Mouse (Mus musculus) cerebellum, postnatal 10 days (tissue): ENCODE results near the gene Rfc4.

Experiments used
- DNase-seq, 2 experiments: peaks; one replicate each; pipeline ENCODE4 v3.0.0; 2021; ENCODE audit warnings: mixed read lengths in 2 of 2

The Rfc4 gene

DNA sequence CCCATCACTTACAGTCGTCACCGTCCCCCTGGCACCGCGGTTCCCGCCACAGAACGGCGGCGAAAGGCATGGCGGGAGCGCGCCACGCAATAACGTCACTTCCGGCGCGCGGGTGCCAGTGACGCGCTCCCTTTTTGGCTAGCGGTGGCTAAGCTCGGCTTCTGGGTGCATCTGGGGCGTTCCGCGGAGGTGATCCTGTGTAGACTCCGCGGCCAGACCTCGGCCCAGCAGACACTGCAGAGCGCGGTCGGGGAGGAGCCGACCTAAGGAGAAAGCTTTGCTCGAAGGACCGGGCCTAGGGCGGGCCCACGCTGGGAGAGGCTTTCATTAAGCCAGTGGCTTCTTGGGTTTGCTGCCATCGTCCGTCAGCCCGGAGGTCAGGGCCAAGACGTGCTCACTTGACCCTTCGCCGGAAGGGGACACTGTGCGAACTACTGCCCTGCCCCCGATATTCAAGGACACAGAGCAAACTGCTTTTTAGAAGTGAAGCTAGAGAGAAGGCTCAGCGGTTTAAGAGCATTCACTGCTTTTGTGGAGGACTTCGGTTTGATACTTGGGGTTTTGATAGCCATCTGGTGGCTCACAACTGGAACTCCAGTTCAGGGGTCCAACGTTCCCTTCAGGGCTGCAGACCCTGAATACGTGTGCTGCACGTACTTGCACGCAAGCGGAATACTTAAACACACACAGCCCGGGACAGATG lies at the start of gene Rfc4:
Gene Rfc4, minus strand, starts transcription at position 65 of the 703 bp plus-strand sequence.
- peak; percentile 97 for DNase-seq

DNA sequence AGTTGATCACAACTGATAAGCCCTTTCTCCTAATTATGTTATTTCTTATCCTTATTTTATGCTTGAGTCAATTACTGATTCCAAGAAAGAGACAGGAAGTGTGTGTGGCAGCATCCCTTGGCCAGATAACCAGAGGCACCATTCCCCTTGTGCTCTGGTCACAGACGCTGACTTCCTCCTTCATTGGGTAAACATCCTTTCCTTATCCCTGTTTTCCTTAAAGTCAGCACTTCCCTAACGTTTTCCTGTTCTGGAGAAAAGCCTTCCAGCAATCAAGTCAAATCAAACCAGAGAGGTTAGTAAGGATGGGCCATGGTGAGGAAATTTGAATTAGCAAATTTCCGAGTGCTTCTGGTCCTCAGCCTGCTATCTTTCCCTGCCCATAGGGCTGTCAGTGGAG lies 48.4 kb upstream of the Rfc4 start:
- DNase-seq, result no peak

DNA sequence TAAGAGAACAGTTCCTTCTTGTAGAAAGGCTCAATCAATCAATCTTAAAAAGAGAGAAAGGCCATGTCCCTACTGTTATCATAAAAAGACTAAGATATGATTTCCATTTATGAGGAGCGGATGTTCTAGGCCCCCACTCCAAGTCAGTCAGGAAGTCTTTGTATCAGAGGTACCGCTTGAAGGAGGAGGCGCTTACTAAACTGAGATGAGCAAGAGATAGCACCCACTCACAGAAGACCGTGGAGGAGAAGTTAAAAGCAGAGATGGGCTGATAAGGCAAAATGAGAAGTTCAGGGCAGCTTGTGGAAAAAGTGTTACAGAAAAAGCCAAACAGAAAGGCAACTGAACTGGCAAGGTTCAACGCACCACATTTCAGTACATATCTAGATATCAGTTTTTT lies 47.3 kb upstream of the Rfc4 start:
- no peak for DNase-seq

DNA sequence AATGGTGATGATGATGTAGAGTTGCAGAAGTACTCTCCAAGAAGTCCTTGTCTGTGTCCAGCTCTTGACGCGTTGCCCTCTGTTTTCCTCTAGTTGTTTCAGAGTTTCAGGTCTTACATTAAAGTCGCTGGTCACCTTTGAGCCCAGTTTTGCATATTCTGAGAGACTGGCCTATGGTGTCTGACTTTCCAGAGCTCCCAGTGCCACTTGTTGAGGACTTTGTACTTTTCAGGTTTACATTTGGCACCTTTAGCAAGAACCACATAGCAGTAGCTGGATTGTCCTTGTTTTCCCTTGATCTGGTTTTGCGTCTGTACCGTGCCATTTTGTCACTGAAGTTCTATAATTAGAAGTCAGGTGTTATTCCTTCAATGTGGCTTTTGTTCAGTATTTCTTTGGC lies 46.4 kb upstream of the Rfc4 start:
- DNase-seq, result no peak

DNA sequence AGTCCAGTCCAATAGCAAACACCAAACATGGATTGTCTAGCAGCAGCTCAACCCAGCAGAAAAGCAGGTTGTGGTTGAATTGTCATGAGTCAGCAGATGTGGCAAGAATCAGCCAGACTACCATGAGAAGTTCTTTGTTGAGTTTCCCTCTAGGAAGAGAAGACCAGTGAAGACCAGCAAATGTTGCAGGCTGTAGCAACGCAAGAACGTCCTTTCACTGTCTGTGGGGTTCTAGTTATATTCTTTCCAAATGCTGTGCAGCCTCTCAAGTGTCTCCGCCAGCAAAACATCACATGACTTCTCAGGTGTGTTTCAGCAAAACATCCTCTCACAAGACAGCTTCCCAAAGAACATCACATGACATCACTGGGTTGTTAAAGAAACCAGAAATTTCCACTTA lies 43.3 kb upstream of the Rfc4 start:
- DNase-seq, result no peak

DNA sequence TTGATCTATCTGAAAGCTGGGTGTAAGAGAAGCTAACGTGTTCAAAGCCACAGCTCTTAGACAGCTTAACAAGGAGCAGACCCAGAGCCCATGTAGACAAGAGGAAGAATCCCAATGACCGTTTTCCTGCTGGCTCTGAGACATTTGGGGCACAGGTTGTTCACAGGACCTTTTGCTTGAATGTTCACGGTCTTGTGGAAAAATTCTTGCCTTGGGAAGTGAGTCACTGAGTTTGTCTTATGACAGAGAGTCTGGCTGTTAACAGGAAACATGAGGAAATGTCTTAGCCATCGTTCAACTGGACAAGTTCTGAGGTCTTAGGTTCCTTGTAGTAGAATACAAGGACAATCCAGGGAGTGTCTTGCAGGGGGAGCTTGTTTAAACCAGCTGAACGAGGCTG lies 39.5 kb upstream of the Rfc4 start:
- DNase-seq, result no peak

DNA sequence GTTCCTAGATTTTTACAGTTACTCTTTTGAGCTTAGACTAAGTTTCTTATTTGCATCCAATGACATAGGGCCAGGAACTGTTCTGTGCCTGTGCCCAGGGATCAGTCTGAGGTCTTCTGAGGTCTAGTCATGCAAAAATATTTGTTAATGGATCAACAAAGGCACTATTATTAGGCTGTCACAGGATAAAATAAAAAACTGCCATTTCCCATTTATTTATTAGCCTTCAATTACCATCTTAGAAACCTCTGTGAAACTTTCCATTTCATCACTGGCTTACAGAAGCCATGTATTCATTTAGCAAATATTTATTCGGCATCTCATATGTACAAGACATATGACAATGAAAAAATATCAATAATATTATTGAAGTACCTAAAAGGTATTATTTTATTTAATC lies 39.1 kb upstream of the Rfc4 start:
- DNase-seq, result no peak

DNA sequence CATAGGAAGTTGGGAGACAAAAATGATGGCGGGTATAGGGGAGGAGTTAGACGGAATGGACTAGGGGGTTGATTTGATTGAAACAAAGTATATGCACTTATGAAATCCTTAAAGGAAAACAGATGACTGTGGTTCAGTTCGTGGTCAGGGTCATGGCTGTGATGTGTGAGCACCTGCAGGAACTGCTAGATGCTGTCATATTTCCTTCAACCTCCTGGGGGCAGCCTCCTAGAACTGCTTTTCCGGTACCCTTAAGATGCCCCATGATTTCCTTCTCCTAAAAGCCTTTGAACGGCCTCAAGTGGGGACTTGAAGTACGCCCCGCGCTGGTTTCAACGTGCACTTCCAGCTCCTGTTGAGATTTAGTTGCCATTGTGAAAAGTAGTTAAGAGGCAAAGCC lies 37.9 kb upstream of the Rfc4 start:
- no peak for DNase-seq

DNA sequence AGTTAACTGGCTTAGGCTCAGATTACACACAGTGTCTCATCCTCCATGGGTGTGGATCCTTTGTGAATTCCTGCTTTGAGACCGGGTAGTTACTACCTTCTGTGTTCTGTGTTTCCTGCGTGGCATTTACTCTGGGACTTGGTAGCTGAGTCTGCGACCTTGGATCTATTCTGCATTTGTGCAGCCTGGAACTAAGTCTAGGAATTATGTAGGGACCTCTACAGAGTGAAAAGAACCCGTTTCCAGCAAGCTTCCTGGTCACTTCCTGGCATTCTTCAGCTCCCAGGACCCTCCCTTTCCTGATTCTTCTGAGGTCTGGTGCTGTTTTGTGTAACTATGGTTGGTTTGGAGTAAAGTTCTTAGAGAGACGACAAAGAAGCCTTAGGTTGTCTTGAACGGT lies 36.9 kb upstream of the Rfc4 start:
- DNase-seq, result no peak

DNA sequence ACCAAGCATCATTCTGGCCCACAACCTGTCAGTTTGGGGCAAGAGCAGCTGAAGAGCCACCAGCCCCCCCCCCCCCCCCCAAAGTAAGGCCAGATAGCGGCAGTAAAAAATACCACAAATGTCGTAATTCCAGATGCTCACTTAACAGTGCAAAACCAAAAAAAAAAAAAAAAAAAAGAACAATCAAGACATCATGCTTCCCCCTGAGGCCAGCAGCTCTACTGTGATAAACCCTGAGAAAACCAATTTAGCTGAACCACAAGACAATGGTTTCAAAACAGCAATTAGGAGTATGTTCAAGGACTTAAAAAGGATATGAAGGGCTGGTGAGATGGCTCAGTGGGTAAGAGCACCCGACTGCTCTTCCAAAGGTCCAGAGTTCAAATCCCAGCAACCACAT lies 34.6 kb upstream of the Rfc4 start:
- DNase-seq, result no peak

DNA sequence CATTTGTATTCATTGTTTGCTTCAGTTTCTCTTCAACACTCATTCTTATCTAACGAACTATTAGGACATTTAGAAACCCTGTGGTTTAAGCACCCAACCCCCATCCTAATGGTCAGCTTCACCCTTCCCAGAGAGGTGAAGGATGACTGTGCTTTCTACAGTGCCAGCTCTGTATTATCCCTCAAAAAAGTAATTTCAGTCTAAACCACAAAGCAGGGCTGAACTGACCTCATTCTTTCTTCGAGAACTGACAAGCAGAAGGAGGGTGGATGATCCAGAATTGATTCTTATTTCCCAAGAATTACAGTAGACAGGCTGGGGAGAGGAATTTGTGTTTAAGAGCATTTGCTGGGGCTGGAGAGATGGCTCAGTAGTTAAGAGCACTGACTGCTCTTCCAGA lies 32.2 kb upstream of the Rfc4 start:
- DNase-seq, result no peak

DNA sequence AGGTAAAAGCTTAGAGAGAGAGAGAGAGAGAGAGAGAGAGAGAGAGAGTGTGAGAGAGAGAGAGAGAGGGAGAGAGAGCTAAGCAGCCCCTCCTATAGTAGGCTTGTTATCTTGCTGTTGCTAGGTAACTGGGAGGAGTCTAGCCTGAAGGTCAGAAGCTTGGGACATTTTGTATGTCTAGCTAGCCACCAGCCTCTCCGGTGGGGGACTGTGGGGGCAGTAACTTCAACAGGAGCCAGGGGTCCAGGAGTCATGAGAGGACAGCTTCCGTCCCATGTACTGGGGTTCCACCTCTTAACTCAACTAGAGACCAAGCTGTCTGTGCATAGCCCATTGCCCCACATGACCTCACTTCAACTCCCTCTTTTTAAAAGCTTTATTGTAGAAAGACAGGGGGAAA lies 31.4 kb upstream of the Rfc4 start:
- DNase-seq, result no peak

DNA sequence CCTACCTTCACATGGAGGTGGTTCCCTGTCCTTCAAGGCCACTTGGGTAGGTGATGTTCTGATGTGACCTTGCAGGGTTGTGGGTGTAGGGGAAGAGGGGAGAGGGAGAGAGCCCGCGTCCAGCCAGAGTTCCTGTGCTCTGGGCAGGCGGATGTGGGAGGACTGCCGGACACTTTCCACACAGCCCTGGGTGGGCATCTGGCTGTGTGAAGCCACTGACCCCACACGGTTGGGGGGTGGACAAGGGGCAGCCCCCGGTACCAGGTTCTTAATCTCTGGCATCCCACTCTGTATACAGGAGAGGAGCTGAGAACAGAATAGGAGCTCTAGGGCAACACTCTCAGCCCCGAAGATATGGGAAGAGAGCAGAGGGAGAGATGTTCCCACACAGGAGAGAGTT lies 30.8 kb upstream of the Rfc4 start:
- DNase-seq, result no peak

DNA sequence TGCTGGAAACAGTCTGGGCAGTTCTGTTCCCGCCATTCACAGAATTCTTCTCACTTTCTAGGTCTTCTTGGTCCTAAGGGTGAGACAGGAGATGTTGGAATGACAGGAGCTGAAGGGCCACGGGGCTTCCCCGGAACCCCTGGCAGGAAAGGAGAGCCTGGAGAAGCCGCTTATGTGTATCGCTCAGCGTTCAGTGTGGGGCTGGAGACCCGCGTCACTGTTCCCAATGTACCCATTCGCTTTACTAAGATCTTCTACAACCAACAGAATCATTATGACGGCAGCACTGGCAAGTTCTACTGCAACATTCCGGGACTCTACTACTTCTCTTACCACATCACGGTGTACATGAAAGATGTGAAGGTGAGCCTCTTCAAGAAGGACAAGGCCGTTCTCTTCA lies 29.5 kb upstream of the Rfc4 start:
- no peak for DNase-seq

DNA sequence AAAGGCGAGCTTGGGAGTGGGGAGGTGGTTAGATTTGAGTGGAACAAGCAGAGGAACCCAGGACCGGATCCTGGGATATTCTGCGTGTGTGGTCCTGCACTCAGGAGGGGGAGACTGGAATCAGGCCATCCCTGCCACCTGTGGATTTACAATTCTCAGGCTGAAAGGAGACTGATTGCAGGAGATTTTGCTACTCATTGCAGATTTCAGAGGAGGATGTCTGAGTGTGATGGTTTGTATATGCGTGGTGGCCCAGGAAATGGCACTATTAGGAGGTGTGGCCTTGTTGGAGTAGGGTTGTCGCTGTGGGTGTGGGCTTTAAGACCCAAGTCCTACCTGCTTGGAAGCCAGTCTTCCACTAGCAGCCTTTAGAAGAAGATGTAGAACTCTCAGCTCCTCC lies 26.7 kb upstream of the Rfc4 start:
- no peak for DNase-seq

DNA sequence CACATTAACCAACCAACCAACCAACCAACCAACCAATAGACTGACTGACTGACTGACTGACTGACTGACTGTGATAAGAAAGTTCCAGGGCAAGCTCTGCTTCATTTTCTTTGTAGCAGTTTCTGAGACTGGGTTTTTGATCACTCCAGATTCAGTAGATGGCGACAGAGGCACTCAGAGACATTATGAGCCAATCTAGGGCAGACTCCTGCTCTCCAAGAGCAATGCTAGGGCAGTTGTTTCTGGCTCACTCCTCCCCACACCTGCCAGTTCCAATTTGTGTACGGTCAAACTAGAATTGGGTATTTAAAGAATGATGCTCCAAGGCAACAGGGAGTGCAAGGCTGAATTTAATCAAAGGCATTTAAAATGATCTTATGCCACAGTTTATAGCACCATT lies 23.9 kb upstream of the Rfc4 start:
- peak; percentile 43 to 53 for DNase-seq

DNA sequence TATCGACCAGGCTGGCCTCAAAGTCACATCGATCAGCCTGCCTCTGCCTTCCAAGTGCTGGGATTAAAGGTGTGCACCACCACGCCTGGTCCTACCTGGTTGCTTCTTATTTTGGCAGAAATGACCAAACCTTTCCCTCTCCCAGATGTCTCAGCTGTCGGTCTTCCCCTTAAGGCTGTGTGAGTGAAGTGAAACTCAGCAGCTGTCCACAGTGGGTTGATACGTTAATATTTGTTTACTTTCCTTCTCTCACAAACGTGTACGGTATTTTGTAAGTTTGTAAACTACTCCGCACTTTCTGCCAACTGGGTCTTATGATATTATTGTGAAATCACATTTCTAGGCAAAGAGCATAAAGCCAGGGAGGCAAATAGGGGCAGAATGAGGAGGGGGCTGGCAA lies 21.9 kb upstream of the Rfc4 start:
- no peak for DNase-seq

DNA sequence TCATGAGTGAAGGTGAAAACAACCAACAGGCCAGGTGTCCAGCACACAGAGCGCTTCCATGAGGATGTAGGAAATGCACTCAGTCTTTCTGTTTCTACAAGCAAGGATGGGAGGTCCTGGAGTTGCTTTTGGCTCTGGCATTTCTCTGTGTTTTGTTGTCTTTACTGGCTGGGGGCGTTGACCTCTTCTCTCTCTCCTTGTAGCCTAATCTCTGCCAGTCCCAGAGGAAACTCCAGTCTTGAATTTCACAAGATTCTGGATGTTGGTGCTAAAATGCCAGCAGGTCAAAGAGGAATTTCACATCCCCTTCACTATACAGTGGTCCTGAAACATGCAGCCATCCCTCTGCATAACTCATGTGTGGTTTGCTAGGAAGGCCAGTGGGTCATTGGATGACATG lies 21.4 kb upstream of the Rfc4 start:
- no peak for DNase-seq

DNA sequence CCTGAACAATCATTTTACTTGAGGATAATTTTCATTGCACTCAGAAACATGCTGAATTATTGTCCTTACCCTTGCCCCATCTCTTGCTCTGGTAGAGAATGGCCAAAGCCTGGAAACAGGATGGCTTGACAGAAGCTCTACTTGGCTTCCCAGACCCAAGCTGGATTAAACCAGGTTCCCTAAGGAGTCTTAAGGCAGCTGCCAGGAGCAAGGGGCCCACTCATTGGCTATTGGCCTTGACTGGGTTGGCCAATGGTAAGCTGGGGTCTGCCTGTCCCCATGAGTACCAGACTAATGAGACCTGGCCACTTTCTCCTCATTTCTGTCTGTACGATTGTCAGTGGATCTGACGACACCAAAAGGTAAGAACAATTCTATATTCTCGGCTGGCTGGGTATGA lies 18.7 kb upstream of the Rfc4 start, which contains the start of gene Adipoq:
Gene Adipoq, plus strand, starts transcription at position 257 of the 400 bp plus-strand sequence.
- DNase-seq, result peak; percentile 42 to 48

DNA sequence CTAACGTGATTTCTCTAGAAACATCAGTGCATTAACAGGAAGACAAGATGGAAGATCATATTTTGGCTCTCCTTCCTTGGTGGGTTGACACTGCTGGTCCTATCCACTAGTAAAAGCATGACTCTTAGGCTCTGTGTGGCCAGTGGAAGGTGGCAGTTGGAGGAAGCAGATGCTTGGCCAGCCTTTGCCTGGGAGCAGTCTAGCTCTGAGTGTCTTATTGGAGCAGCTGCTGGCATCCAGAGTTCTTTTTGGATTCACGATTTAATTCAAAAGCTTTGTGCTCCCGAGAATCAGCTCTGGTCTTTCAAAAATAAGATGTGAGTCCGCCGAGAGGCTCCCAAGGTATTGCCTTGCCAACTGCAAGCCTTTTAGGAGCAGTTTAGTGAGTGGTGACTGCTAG lies 17.7 kb upstream of the Rfc4 start:
- DNase-seq, result peak in 1 of 2 experiments; percentile 19

DNA sequence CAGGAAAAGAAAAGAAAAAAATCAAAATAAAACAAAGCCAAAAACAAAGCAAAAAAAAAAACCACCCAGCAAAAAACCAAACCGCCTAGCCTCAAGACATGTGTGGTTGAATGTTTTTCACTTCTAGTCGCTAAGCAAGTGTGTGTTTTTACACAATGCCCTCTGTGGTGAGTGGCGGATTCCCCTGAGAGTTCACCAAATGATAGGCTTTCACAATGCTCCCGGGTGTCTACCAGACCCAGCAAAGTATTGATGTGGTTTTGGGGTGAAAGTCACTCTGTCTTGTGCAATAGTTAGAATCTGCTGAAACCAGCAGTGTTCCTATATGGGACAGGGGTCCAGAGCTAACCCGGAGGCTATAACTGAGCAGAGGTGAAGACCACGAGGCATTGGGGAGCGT lies 16.8 kb upstream of the Rfc4 start:
- DNase-seq, result no peak

DNA sequence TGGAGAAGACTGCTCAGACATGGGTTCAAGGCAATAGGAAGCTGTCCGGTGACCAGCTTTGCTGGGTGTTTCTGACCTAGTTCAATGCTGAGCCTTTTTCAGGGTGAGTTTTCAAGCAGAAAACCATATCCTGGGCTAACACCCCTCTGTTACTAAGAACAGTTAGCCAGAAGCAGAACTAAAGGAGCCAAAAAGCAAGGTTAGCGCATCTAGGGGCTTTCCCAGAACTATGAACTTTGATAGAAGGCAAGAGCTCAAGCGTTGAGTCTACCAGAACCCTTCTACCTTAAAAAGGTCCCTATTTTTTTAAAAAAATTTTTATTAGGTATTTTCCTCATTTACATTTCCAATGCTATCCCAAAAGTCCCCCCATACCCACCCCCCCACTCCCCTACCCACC lies 13.4 kb upstream of the Rfc4 start:
- no peak for DNase-seq

DNA sequence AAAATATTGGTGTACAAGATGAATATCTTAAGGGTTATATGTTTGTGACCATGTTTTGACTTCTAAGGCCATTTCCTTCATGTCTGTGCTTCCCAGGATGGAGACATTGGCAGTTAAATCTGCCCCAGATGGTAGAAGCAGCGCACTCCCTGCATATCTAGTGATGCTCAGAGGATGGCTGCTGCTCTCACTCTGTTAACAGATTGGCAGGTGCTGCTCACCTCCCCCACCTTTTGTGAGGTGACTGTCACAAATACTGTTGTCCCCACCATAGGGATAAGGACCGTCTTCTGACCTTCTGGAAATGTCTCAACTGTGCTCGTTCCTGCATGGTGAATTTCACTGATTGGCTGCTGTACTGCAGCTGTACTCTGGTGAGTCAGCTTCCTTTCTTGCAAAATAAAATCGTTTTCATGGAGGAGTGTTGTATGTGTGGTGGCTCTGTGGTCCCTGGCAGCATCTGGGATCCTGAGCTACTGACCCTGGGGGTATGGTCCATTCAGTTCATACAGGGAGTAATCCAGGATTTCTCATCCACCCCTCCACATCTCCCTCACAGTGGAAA lies 9.0 kb upstream of the Rfc4 start:
- peak; percentile 42 to 51 for DNase-seq

DNA sequence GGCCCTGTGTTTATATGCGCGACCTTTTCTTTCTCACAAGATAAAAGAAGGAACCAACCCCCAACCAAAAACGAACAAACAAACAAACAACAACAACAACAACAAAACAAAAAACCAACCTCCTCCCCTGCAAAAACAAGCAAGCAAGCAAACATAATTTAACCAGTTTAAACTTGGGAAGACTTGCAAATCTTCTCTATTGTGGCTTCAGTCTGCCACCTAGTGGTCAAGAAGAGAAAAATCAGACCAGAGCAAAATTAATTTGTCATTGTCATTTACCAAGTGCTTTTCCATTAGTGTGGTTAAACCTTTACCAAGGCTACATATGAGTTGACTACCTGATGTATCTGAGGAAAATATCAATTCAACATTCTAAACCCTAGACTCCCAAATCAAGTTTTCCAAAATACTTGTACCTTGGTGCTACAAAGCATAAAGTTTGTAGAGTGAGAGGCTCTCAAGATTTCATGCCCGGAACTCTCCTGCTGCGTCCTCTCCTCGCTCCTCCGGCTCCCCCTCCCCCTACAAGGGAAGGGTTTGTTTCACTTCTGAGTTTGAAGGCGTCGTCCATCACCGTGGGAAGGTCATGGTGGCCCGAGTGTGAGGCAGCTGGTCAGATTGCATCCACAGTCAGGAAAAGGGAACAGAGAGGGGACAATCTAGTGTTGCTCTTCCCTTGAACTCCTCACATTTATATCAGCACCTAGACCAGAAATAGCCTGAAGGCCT lies 8.0 kb upstream of the Rfc4 start:
- peak in 1 of 2 experiments; percentile 57 for DNase-seq
